Mouse (Mus musculus) MEL (cell line): ENCODE results near the gene Nt5c3b. TPM values are rescaled to one million over a fixed set of nuclear protein-coding genes. Genes with fewer than 3 reads are reported as not detected.

Experiments used
- DNase-seq: peaks from one replicate; pipeline ENCODE4 v3.0.0; 2011; ENCODE audit warnings: low read depth, low spot score
- H3K27ac ChIP-seq: 2 replicates; pipeline ENCODE4 v1.5.1; 2012; ENCODE audit warnings: low read depth, mild to moderate bottlenecking, control low read depth, low read length, moderate library complexity; ENCODE audit not compliant: control insufficient read depth
- H3K27me3 ChIP-seq, 2 experiments: fragments of 150-350 bp in 1 of 2; sonication (generic) in 1 of 2; 2 replicates each; pipeline ENCODE4 v1.6.1; 2012; ENCODE audit warnings: low read length in 2 of 2, mild to moderate bottlenecking in 2 of 2, improper control_type of control experiment in 1 of 2, moderate library complexity in 1 of 2; ENCODE audit not compliant: insufficient read depth in 2 of 2, control insufficient read depth in 1 of 2
- H3K36me3 ChIP-seq, 2 experiments: 2 replicates each; pipeline ENCODE4 v1.6.1; 2012 to 2014; ENCODE audit warnings: low read length in 2 of 2, improper control_type of control experiment in 1 of 2, inconsistent platforms in 1 of 2, mild to moderate bottlenecking in 1 of 2; ENCODE audit not compliant: insufficient read depth in 2 of 2, control insufficient read depth in 1 of 2
- H3K4me1 ChIP-seq, 2 experiments: fragments of 150-350 bp in 1 of 2; sonication (generic) in 1 of 2; 2 replicates each; pipeline ENCODE4 v1.6.1; 2012; ENCODE audit warnings: low read length in 2 of 2, improper control_type of control experiment in 1 of 2, mild to moderate bottlenecking in 1 of 2; ENCODE audit not compliant: insufficient read depth in 2 of 2, control insufficient read depth in 1 of 2
- H3K4me3 ChIP-seq, 2 experiments: fragments of 150-350 bp in 1 of 2; sonication (generic) in 1 of 2; 2 replicates each; pipeline ENCODE4 v1.5.1; 2012; ENCODE audit warnings: low read depth in 2 of 2, low read length in 2 of 2, mild to moderate bottlenecking in 2 of 2, moderate library complexity in 2 of 2, control low read depth in 1 of 2, improper control_type of control experiment in 1 of 2; ENCODE audit not compliant: control insufficient read depth in 1 of 2, insufficient read depth in 1 of 2
- H3K79me2 ChIP-seq: 2 replicates; pipeline ENCODE4 v1.6.1; 2012; ENCODE audit warnings: mild to moderate bottlenecking, low read length, moderate library complexity; ENCODE audit not compliant: control insufficient read depth, poor library complexity, insufficient read depth
- H3K9ac ChIP-seq: 2 replicates; pipeline ENCODE4 v1.6.1; 2012; ENCODE audit warnings: low read depth, mild to moderate bottlenecking, control low read depth, low read length, moderate library complexity; ENCODE audit not compliant: control insufficient read depth, poor library complexity, severe bottlenecking
- H3K9me3 ChIP-seq: fragments of 150-350 bp; sonication (generic); replicated peaks from 2 replicates; pipeline ENCODE4 v1.6.1; 2012; ENCODE audit warnings: mild to moderate bottlenecking, low read length, improper control_type of control experiment, moderate library complexity; ENCODE audit not compliant: insufficient read depth
- CHD1 ChIP-seq: IDR thresholded peaks from 2 replicates; pipeline ENCODE4 v1.6.1; 2012; ENCODE audit warnings: low read depth, mild to moderate bottlenecking, inconsistent platforms, low read length, improper control_type of control experiment
- CTCF ChIP-seq, 3 experiments: IDR thresholded peaks in 2 of 3; conservative IDR thresholded peaks in 1 of 3; 2 replicates each; pipeline ENCODE4 v1.5.1; 2011 to 2012; ENCODE audit warnings: low read length in 3 of 3, low read depth in 2 of 3, mild to moderate bottlenecking in 2 of 3, improper control_type of control experiment in 1 of 3, inconsistent platforms in 1 of 3, mixed read lengths in 1 of 3, moderate library complexity in 1 of 3; ENCODE audit not compliant: control insufficient read depth in 1 of 3, insufficient read depth in 1 of 3, poor library complexity in 1 of 3, severe bottlenecking in 1 of 3
- ELF1 ChIP-seq: IDR thresholded peaks from 2 replicates; pipeline ENCODE4 v1.6.1; 2014; ENCODE audit warnings: low read depth, mild to moderate bottlenecking, inconsistent platforms, low read length, improper control_type of control experiment, moderate library complexity
- EP300 ChIP-seq, 2 experiments: IDR thresholded peaks; 2 replicates each; pipeline ENCODE4 v1.6.1; 2011; ENCODE audit warnings: improper control_type of control experiment in 2 of 2, low read length in 2 of 2, low read depth in 1 of 2, mild to moderate bottlenecking in 1 of 2
- GATA1 ChIP-seq: IDR thresholded peaks from 2 replicates; pipeline ENCODE4 v1.6.1; 2011; ENCODE audit warnings: low read depth, low read length, improper control_type of control experiment
- HCFC1 ChIP-seq: IDR thresholded peaks from 2 replicates; pipeline ENCODE4 v1.6.1; 2012; ENCODE audit warnings: low read depth, mild to moderate bottlenecking, inconsistent platforms, low read length, improper control_type of control experiment, moderate library complexity
- KAT2A ChIP-seq: conservative IDR thresholded peaks from 2 replicates; pipeline ENCODE4 v1.6.1; 2012; ENCODE audit warnings: low read depth, low read length, improper control_type of control experiment, inconsistent platforms
- MAFK ChIP-seq: IDR thresholded peaks from 2 replicates; pipeline ENCODE4 v1.6.1; 2011; ENCODE audit warnings: low read depth, mild to moderate bottlenecking, low read length, improper control_type of control experiment, borderline replicate concordance
- MAX ChIP-seq: IDR thresholded peaks from 2 replicates; pipeline ENCODE4 v1.6.1; 2011; ENCODE audit warnings: low read length, improper control_type of control experiment
- MAZ ChIP-seq: IDR thresholded peaks from 2 replicates; pipeline ENCODE4 v1.6.1; 2012; ENCODE audit warnings: low read depth, mild to moderate bottlenecking, inconsistent platforms, low read length, improper control_type of control experiment
- MEF2A ChIP-seq: IDR thresholded peaks from 2 replicates; pipeline ENCODE4 v1.6.1; 2014; ENCODE audit warnings: low read depth, mild to moderate bottlenecking, inconsistent platforms, low read length, improper control_type of control experiment; ENCODE audit not compliant: poor library complexity, insufficient replicate concordance, severe bottlenecking; ENCODE audit errors: extremely low read depth
- MXI1 ChIP-seq: IDR thresholded peaks from 2 replicates; pipeline ENCODE4 v1.6.1; 2011; ENCODE audit warnings: mild to moderate bottlenecking, low read depth, low read length, improper control_type of control experiment
- MYC ChIP-seq: IDR thresholded peaks from 2 replicates; pipeline ENCODE4 v1.6.1; 2011; ENCODE audit warnings: low read depth, mild to moderate bottlenecking, low read length, improper control_type of control experiment, moderate library complexity
- NELFE ChIP-seq: IDR thresholded peaks from 2 replicates; pipeline ENCODE4 v1.6.1; 2011; ENCODE audit warnings: low read depth, low read length, improper control_type of control experiment
- POLR2A ChIP-seq, 2 experiments: IDR thresholded peaks; 2 replicates each; pipeline ENCODE4 v1.6.1; 2011 to 2012; ENCODE audit warnings: low read length in 2 of 2, mild to moderate bottlenecking in 2 of 2, control low read depth in 1 of 2, improper control_type of control experiment in 1 of 2, low read depth in 1 of 2, moderate library complexity in 1 of 2; ENCODE audit not compliant: control insufficient read depth in 1 of 2, insufficient read depth in 1 of 2, poor library complexity in 1 of 2
- POLR2AphosphoS2 ChIP-seq: IDR thresholded peaks from 2 replicates; pipeline ENCODE4 v1.6.1; 2011; ENCODE audit warnings: low read length, improper control_type of control experiment
- RAD21 ChIP-seq: IDR thresholded peaks from 2 replicates; pipeline ENCODE4 v1.6.1; 2011; ENCODE audit warnings: mild to moderate bottlenecking, low read depth, low read length, improper control_type of control experiment
- RCOR1 ChIP-seq: IDR thresholded peaks from 2 replicates; pipeline ENCODE4 v1.6.1; 2012; ENCODE audit warnings: low read depth, mild to moderate bottlenecking, inconsistent platforms, low read length, improper control_type of control experiment
- SMC3 ChIP-seq: IDR thresholded peaks from 2 replicates; pipeline ENCODE4 v1.6.1; 2011; ENCODE audit warnings: low read depth, low read length, improper control_type of control experiment
- USF1 ChIP-seq: IDR thresholded peaks from 2 replicates; pipeline ENCODE4 v1.6.1; 2014; ENCODE audit warnings: low read depth, mild to moderate bottlenecking, inconsistent platforms, low read length, improper control_type of control experiment, moderate library complexity
- USF2 ChIP-seq, 2 experiments: IDR thresholded peaks; 2 replicates each; pipeline ENCODE4 v1.6.1; 2011 to 2012; ENCODE audit warnings: improper control_type of control experiment in 2 of 2, low read length in 2 of 2, borderline replicate concordance in 1 of 2, inconsistent platforms in 1 of 2, low read depth in 1 of 2, mild to moderate bottlenecking in 1 of 2; ENCODE audit not compliant: insufficient read depth in 1 of 2
- ZC3H11A ChIP-seq: IDR thresholded peaks from 2 replicates; pipeline ENCODE4 v1.6.1; 2012; ENCODE audit warnings: low read depth, mild to moderate bottlenecking, inconsistent platforms, low read length, improper control_type of control experiment
- ZNF384 ChIP-seq: IDR thresholded peaks from 2 replicates; pipeline ENCODE4 v1.6.1; 2012; ENCODE audit warnings: low read depth, mild to moderate bottlenecking, inconsistent platforms, low read length, improper control_type of control experiment
- polyA plus RNA-seq, 2 experiments: library from polyadenylated mRNA; stranded (reverse) in 1 of 2; unstranded in 1 of 2; fragments of >175 nt in 1 of 2; fragments of >200 nt in 1 of 2; gene quantifications; 2 replicates each; pipeline versions ENCODE4 v1.2.1 to v1.2.4; 2012; ENCODE audit warnings: low replicate concordance in 2 of 2, low read depth in 1 of 2; ENCODE audit not compliant: insufficient read length in 2 of 2, insufficient read depth in 1 of 2, missing spikeins in 1 of 2
- total RNA-seq: library from RNA; depleted of rRNA; stranded (reverse); fragments of 300-350 nt; gene quantifications from 2 replicates; pipeline ENCODE4 v1.2.3, GENCODE M21; 2012

The Nt5c3b gene
- total and polyA plus RNA-seq, 3 experiments = 61.3 to 287 (median 79.2) TPM

GRCm38 (mm10) chr11:100485801-100486538, 44.4 kb upstream of the Nt5c3b start:
- Histone ChIP-seq H3K9me3 (no peaks in the 10 kb centered on the region), H3K79me2 (no peaks in the 10 kb centered on the region), H3K27ac (no peak overlapping the region), H3K27me3 (no peaks in the 10 kb centered on the region), H3K4me3 (no peak overlapping the region), H3K36me3 (peaks cover 0 to 41% of the 10 kb centered on the region in 2 experiments; a peak in 2 of 4 replicates), H3K4me1 (no peaks in the 10 kb centered on the region), H3K9ac (no peak overlapping the region)
- DNase-seq = peak; percentile 80
- TF ChIP-seq ZC3H11A (peak; percentile 54), KAT2A (no peak), HCFC1 (no peak), USF2 (IDR thresholded peaks at IDR 0.05; ENCODE audit: borderline replicate concordance in 1 of 2, insufficient read depth in 1 of 2, low read depth in 1 of 2, low read length in 2 of 2) (no peak), CHD1 (no peak), POLR2A (IDR thresholded peaks at IDR 0.05; ENCODE audit: control insufficient read depth in 1 of 2, insufficient read depth in 1 of 2, low read depth in 1 of 2, low read length in 2 of 2, poor library complexity in 1 of 2) (no peak), MYC (peak; percentile 26; the same call in 1 of the 2 replicates), MEF2A (no peak), USF1 (no peak), POLR2AphosphoS2 (no peak), EP300 (IDR thresholded peaks at IDR 0.05; ENCODE audit: low read depth in 1 of 2, low read length in 2 of 2) (no peak), CTCF (IDR thresholded peaks at IDR 0.05 in 2 of 3, conservative IDR thresholded peaks at IDR 0.05 in 1 of 3; ENCODE audit: control insufficient read depth in 1 of 3, insufficient read depth in 1 of 3, low read depth in 2 of 3, low read length in 3 of 3, poor library complexity in 1 of 3, severe bottlenecking in 1 of 3) (peak; percentile 44 to 80 (median 46)), SMC3 (peak; percentile 59), NELFE (no peak), GATA1 (no peak), RAD21 (peak; percentile 64), MAZ (no peak), RCOR1 (no peak), MAFK (no peak), MXI1 (no peak), MAX (no peak), ELF1 (no peak), ZNF384 (no peak)
